Mouse (Mus musculus) stomach, embryonic 15.5 days (tissue): ENCODE data around the gene Mtr. TPM values are rescaled to one million over a fixed set of nuclear protein-coding genes. Genes with fewer than 3 reads are reported as not detected.

Experiments
- ATAC-seq: fragments of 200-750 bp; cut with Nextera tagmentation; 2 replicates; pipeline ENCODE4 v1.8.0; 2017; ENCODE audit warnings: low read depth, moderate number of reproducible peaks, moderate TSS enrichment; ENCODE audit not compliant: insufficient read depth, low FRiP score
- H3K27ac ChIP-seq: fragments of 300-500 bp; sonication (generic); 2 replicates; pipeline ENCODE4 v1.5.1; 2015; ENCODE audit warnings: mild to moderate bottlenecking, inconsistent platforms
- H3K27me3 ChIP-seq: fragments of 300-500 bp; sonication (generic); replicated peaks from 2 replicates; pipeline ENCODE4 v1.6.1; 2015; ENCODE audit warnings: inconsistent platforms
- H3K36me3 ChIP-seq: fragments of 300-500 bp; sonication (generic); 2 replicates; pipeline ENCODE4 v1.6.1; 2015; ENCODE audit warnings: inconsistent platforms
- H3K4me1 ChIP-seq: fragments of 300-500 bp; sonication (generic); 2 replicates; pipeline ENCODE4 v1.6.1; 2015; ENCODE audit warnings: inconsistent platforms
- H3K4me2 ChIP-seq: fragments of 300-500 bp; sonication (generic); 2 replicates; pipeline ENCODE4 v1.6.1; 2015; ENCODE audit warnings: mild to moderate bottlenecking, inconsistent platforms
- H3K4me3 ChIP-seq: fragments of 300-500 bp; sonication (generic); replicated peaks from 2 replicates; pipeline ENCODE4 v1.5.1; 2015; ENCODE audit warnings: inconsistent platforms
- H3K9ac ChIP-seq: fragments of 300-500 bp; sonication (generic); 2 replicates; pipeline ENCODE4 v1.6.1; 2015; ENCODE audit warnings: inconsistent platforms
- H3K9me3 ChIP-seq: fragments of 300-500 bp; sonication (generic); 2 replicates; pipeline ENCODE4 v1.6.1; 2016; ENCODE audit warnings: inconsistent platforms
- WGBS: fragments of 180-500 bp; shearing (Covaris S2); methylation state at CpG from one replicate; pipeline ENCODE4 v1.1.7; 2015; 5-methylcytosine and 5-hydroxymethylcytosine counted together
- polyA plus RNA-seq: library from polyadenylated mRNA; unstranded; fragments of >200 nt; fragmentation: Nextera tagmentation; extraction: Ambion mirVana; gene quantifications from 2 replicates; pipeline ENCODE4 v1.2.1, GENCODE M21; 2015

Mtr gene
- polyA plus RNA-seq, 1 experiment from 2014 or later, result 9.6 TPM

DNA sequence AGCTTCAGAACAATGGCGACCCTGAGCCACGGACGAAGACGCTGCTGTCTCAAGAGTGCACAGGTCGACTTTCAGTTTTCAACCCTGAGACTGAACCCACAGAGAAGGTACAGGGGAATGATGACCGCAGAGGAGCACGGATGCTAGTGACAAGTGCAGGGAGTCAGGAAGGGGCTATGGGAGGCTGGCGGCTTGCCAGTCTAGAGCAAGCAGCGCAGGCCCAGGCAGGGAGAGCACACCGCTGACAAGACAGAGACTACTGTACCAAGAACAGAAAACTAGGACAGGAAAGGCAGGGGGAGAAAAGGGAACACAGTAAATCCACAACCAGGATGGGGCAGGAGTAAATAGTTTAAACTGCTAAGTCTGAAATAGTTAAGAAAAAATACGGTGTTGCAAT, 69.1 kb downstream of the Mtr start:
- H3K27ac ChIP-seq, result no peak overlapping the region
- peaks cover 7% of the 10 kb centered on the region; the same call in 1 of the 2 replicates for H3K36me3 ChIP-seq
- no peak for ATAC-seq
- no peak overlapping the region for H3K4me2 ChIP-seq
- no peak overlapping the region for H3K9ac ChIP-seq
- no peaks in the 10 kb centered on the region for H3K9me3 ChIP-seq
- no peaks in the 10 kb centered on the region for H3K27me3 ChIP-seq
- H3K4me3 ChIP-seq, result no peak overlapping the region
- WGBS, result 84% methylated on average over 11 of the region's 11 CpGs
- H3K4me1 ChIP-seq, result no peaks in the 10 kb centered on the region

DNA sequence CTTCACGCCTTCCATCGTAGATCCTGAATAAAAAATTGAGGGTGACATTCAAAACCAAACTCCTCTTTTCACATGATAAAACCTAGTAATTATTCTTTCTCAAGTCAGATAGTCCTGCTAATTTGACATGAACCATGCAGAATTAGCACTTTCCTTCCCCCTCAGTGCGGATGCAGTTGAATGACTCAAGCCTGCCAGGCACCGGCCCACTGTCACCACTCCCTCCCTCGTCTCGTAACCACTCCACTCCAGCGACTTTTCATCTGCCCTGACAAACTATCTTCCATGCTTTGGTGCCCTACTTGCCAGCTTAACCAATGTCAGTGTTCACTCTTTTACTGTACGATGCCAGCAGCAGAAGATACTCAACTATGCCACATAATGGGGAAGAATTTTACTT, 78.4 kb downstream of the Mtr start:
- Histone ChIP-seq H3K36me3 (no peaks in the 10 kb centered on the region), H3K4me1 (no peaks in the 10 kb centered on the region), H3K4me2 (no peak overlapping the region), H3K4me3 (no peak overlapping the region), H3K27me3 (no peaks in the 10 kb centered on the region), H3K9me3 (no peaks in the 10 kb centered on the region), H3K9ac (no peak overlapping the region), H3K27ac (no peak overlapping the region)
- ATAC-seq, result no peak
- WGBS, result 72% methylated on average over 8 of the region's 8 CpGs

DNA sequence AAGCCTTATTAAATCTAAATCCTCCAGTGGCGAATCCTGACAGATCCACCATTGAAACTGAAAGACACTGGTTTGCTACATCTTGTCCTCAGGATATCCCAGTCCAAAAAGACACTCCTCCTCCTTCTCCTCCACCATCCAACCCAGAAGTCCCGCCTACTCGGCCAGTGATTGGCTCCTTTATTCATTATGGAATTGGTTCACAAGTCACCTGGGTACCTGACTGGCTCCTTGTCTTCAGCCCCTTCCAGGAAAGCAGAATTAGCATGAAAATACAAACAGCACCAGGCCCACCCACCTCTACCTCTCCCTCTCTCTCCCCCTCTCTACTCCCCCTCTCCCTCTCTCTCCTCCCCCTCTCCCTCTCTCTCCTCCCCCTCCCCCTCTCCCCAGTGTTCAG, 81.2 kb downstream of the Mtr start:
- no peak overlapping the region for H3K4me2 ChIP-seq

DNA sequence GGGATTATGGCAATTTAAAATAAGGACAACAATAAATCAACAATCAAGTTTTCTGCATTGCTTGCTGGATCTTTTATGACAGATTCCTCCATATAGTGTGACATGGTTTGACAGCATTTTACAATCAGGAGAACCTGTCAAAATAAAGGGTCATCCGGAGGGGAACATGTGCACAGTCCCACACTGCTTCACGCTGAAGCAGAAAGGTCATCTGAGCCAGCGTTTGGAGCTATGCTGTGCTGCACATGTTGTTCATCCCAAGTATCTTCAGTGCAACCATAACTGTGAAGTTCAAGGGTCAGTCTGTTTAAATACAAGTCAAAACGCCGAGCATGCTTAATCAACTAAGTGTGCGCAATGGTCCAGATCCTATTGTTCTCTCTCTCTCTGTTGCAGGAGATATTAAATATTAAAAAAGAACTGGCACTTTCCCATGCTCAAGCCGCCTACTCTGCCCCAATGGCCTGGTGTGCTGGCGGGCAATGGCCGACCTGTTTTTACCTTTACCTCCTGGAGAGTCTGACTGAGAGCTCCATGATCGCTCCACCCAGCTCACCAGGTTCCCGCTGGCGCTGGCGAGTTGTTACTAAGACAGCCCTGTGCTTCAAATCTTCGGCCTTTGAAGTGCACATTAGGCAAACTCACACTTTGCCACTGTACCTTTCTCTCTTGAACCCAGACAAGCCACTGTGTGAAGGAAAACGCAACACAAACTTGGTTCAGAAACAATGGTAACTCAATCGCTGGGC, 81.8 kb downstream of the Mtr start:
- Histone ChIP-seq H3K4me2 (no peak overlapping the region), H3K9ac (no peak overlapping the region), H3K9me3 (no peaks in the 10 kb centered on the region), H3K27ac (no peak overlapping the region), H3K4me1 (no peaks in the 10 kb centered on the region), H3K4me3 (no peak overlapping the region), H3K36me3 (no peaks in the 10 kb centered on the region), H3K27me3 (no peaks in the 10 kb centered on the region)
- 36% methylated on average over 16 of the region's 16 CpGs for WGBS
- no peak for ATAC-seq

More for the DNA sequence above, 81.2 kb downstream of the Mtr start:
- no peak overlapping the region for H3K4me3 ChIP-seq
- no peak overlapping the region for H3K9ac ChIP-seq
- no peaks in the 10 kb centered on the region for H3K27me3 ChIP-seq
- no peaks in the 10 kb centered on the region for H3K9me3 ChIP-seq
- ATAC-seq, result no peak
- H3K4me1 ChIP-seq, result no peaks in the 10 kb centered on the region
- H3K27ac ChIP-seq, result no peak overlapping the region
- 37% methylated on average over 3 of the region's 3 CpGs for whole genome bisulfite sequencing
- H3K36me3 ChIP-seq, result no peaks in the 10 kb centered on the region

DNA sequence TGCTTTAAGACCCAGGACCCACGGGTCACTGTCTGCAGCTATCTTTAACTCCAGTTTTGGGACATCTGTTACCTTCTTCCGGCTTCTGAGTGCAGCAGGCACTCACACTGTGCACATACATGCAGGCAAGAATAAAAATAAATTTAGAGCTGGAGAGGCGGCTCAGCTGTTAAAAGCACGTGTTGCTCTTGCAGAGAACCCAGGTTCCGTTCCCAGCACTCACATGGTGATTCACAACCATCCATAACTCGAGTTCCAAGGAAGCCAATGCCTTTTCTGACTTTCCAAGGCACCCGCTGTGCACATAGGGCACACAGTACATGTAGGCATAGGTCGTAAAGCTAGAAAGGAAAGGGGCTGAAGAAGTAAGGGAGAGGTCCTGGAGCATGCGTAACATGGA, 90.6 kb downstream of the Mtr start:
- H3K4me1 ChIP-seq, result 0 out of 2 replicates have a peak, but pooled peaks cover 2% of the 10 kb centered on the region
- ATAC-seq, result no peak
- WGBS, result 82% methylated on average over 9 of the region's 9 CpGs
- no peaks in the 10 kb centered on the region for H3K27me3 ChIP-seq
- H3K4me2 ChIP-seq, result no peak overlapping the region
- H3K9ac ChIP-seq, result no peak overlapping the region
- H3K9me3 ChIP-seq, result no peaks in the 10 kb centered on the region
- H3K27ac ChIP-seq, result no peak overlapping the region
- H3K36me3 ChIP-seq, result no peaks in the 10 kb centered on the region
- H3K4me3 ChIP-seq, result no peak overlapping the region

DNA sequence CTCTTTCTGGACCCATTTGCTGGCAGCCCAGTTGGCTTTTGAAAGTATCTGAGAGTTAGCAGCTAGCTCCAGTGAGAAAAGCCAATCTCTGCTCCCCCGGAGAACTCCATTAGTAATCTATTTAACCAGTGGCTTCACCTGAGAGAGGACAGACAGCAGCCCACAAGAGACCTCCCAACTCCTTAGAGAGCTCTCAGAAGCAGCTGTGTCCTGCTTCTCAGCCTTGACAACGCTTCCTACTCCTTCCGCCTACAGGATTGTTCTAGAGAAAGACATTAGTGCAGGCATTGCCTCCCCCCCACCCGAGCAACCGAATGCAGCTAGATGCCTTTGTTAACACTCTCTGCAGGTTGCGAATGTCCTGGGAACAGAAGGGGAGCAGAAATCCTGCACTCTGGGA, 91.5 kb downstream of the Mtr start:
- Histone ChIP-seq H3K4me1 (0 out of 2 replicates have a peak, but pooled peaks cover 2% of the 10 kb centered on the region), H3K27me3 (no peaks in the 10 kb centered on the region), H3K4me3 (no peak overlapping the region), H3K27ac (no peak overlapping the region), H3K4me2 (no peak overlapping the region), H3K9ac (no peak overlapping the region), H3K9me3 (no peaks in the 10 kb centered on the region), H3K36me3 (no peaks in the 10 kb centered on the region)
- 28% methylated on average over 6 of the region's 6 CpGs for WGBS
- ATAC-seq, result no peak

DNA sequence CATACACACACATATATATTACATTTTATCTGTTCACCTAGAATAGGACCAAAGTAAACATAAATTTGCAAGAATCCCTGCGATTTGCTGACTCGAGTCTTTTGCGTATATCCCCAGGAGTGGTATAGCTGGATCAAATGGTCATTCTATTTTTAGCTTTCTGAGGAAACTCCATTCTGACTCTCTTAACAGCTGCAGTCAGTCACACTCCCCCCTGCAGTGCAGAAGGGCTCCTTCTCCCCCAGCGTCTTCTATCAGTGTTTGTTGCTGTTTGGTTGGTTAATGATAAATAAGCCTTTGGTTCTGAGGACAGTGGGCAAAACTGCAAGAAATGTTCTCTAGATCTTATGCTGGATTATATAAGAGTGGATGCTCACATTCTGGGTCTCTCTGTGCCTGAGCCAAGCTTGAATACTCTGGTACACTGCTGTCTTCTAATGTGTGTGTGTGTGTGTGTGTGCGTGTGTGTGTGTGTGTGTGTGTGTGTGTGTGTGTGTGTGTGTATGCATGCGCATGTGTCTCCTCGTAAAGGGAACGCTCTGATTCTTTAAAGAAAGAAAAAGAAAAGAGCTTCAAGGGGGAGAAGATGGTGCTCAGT, 92.4 kb downstream of the Mtr start:
- Histone ChIP-seq H3K9ac (no peak overlapping the region), H3K4me2 (no peak overlapping the region), H3K27ac (no peak overlapping the region), H3K27me3 (no peaks in the 10 kb centered on the region), H3K4me3 (no peak overlapping the region), H3K4me1 (0 out of 2 replicates have a peak, but pooled peaks cover 2% of the 10 kb centered on the region), H3K36me3 (no peaks in the 10 kb centered on the region), H3K9me3 (no peaks in the 10 kb centered on the region)
- ATAC-seq, result no peak; the same call in 1 of the 2 replicates
- WGBS, result 40% methylated on average over 8 of the region's 8 CpGs

DNA sequence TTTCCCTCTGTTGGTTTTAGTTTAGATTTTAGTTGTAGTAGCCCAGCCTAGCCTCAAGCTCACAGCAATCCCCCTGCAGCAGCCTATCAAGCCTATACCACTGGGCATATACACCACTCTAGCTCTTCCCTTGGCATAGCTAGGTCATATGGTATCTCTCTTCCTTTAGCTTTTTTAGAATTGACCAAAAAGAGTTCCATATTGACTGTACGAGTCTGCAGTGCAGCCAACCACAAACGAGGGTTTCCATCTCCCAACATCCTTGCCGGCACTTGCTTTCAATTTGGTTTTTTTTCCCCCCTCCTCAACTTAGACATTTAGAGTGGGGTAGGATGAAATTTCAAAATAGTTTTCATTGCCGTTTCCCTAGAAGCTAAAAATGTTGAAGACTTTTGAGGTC, 95.5 kb downstream of the Mtr start:
- no peak for ATAC-seq
- no peaks in the 10 kb centered on the region for H3K9me3 ChIP-seq
- WGBS, result 89% methylated on average over 4 of the region's 4 CpGs
- H3K27me3 ChIP-seq, result no peaks in the 10 kb centered on the region
- H3K4me1 ChIP-seq, result 0 out of 2 replicates have a peak, but pooled peaks cover 2% of the 10 kb centered on the region
- H3K4me2 ChIP-seq, result no peak overlapping the region
- H3K36me3 ChIP-seq, result no peaks in the 10 kb centered on the region
- H3K4me3 ChIP-seq, result no peak overlapping the region
- no peak overlapping the region for H3K27ac ChIP-seq
- H3K9ac ChIP-seq, result no peak overlapping the region

DNA sequence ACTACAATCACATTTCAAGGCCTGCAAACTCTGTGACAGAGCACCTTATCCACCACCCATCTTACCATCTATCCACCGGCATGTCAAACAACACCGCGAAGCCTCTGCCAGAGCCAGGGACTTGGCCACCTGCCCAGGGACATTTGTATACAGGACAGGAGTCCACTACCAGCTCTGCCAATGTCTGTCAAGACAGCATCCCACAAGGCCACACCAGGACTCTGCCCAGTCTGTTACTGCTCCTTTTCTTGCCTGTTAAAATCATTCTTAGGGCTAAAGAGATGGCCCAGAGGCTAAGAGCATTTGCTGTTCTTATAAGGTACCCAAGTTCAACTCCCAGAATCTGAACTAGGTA, 97.8 kb downstream of the Mtr start:
- Histone ChIP-seq H3K9me3 (no peaks in the 10 kb centered on the region), H3K4me2 (no peak overlapping the region), H3K36me3 (no peaks in the 10 kb centered on the region), H3K27ac (no peak overlapping the region), H3K9ac (no peak overlapping the region), H3K27me3 (no peaks in the 10 kb centered on the region), H3K4me3 (no peak overlapping the region), H3K4me1 (no peaks in the 10 kb centered on the region)
- WGBS, result 48% methylated on average over 3 of the region's 3 CpGs
- no peak for ATAC-seq

DNA sequence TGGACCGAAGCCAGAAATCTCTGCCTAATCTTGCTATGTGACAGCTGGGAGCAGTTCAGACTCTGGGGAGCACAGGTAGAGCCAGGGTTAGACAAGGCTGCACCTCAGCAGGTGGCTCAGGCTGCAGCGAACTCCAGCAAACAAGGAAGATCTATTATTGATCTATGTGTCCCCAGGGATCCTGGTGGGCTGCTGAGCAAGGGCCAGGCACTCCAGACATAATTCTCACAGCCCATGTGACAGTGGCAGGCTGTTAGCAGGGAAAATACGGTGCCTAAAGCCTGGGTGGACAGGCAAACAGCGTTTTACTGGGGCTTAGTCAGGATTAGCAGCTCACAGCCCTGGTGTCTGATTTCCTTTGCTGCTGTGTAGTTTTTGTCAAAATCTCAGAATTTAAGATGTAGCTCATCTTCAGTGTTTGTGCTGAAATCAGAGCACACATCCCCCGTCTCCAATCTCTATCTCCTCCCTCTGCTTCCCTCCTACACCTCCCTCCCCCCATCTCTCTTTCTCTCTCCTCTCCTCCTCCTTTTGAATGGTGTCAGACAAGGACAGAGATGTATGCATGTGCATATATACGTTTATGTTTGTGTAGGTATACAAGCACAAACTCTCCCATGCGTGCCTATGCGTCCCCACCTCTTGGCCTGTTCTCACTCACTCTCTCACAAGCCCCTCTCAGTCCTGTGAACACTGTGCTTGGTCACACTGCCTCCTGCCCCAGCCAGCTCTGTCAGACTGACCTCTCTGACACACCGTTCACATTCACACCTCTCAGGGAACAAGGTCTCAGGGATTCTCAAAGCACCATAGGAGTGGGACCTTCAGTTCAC, 98.4 kb downstream of the Mtr start:
- Histone ChIP-seq H3K4me3 (no peak overlapping the region), H3K9me3 (no peaks in the 10 kb centered on the region), H3K4me2 (no peak overlapping the region), H3K9ac (no peak overlapping the region), H3K27ac (no peak overlapping the region), H3K36me3 (no peaks in the 10 kb centered on the region), H3K4me1 (no peaks in the 10 kb centered on the region), H3K27me3 (no peaks in the 10 kb centered on the region)
- ATAC-seq, result no peak
- WGBS, result 40% methylated on average over 9 of the region's 9 CpGs

DNA sequence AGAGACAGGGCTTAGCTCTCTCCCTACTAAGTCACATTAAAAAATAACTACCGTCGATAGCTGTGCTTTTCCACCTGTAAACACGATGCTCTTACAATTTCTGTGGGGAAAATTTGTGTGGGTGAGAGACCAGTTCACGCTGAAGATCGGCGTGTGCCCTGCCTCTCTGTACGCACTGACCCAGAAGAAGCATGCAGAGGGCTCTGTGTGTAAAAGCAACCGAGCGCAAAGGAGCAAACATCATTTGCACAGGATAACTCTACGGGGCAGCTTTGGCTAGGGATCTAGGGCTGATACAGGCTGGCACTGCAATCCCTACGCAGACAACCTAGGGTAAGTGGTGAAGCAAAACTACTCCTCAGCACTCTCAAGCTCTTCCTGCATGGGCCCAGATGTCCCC, 104.0 kb downstream of the Mtr start:
- no peaks in the 10 kb centered on the region for H3K9me3 ChIP-seq
- H3K4me3 ChIP-seq, result no peak overlapping the region
- no peak overlapping the region for H3K27ac ChIP-seq
- H3K4me1 ChIP-seq, result no peaks in the 10 kb centered on the region
- no peak overlapping the region for H3K9ac ChIP-seq
- H3K4me2 ChIP-seq, result no peak overlapping the region
- ATAC-seq, result no peak
- H3K36me3 ChIP-seq, result no peaks in the 10 kb centered on the region
- WGBS, result 77% methylated on average over 11 of the region's 11 CpGs
- no peaks in the 10 kb centered on the region for H3K27me3 ChIP-seq

DNA sequence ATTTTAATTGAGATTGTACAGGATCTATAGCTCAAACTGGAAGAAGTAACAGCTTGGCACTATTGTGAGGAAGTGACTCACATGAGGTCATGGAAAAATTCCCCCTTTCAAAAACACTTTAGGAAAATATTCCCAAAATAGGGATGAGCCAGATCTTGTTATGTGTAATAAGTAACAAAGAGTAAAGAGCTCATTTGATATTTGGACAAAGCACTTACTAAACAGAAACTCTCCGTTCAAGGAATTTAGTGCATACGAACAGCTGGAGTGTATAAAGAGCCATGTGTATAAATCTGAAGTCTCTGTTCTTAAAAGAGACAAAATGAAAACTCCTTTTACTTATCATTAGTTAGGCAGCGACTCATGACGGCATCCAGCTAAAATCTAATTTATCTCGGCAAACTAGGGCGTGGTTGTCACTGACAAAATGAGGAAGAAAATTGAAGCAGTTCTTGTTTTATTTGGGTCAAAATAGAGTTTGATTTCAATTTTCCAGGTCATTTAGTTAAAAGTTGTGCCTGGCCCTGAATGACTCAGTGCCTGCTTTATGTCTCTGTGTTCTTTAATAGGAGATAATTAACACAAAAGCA, 110.9 kb downstream of the Mtr start:
- no peak overlapping the region for H3K4me2 ChIP-seq
- 35% methylated on average over 6 of the region's 6 CpGs for WGBS
- H3K27ac ChIP-seq, result peak overlapping the region; percentile 40; the same call in 1 of the 2 replicates
- H3K9me3 ChIP-seq, result no peaks in the 10 kb centered on the region
- no peaks in the 10 kb centered on the region for H3K27me3 ChIP-seq
- no peaks in the 10 kb centered on the region for H3K4me1 ChIP-seq
- H3K4me3 ChIP-seq, result no peak overlapping the region
- ATAC-seq, result peak; percentile 35; the same call in 1 of the 2 replicates
- H3K9ac ChIP-seq, result no peak overlapping the region
- no peaks in the 10 kb centered on the region for H3K36me3 ChIP-seq
